In genomic region chr1:25415084-25415483, GRCm38 (mm10) we compare ENCODE assay signal across 26 mouse cellular contexts.
DNase-seq lines count a peak whose midpoint lies in the region; ATAC-seq and TF ChIP-seq lines count a peak whose summit lies in the region.
"Had no signal": no experiment of that assay in that cellular context is flagged by ENCODE, and none has a peak within 500 bp of the region (broad histone marks: within the 10 kb centered on the region; RNA-seq: fewer than 3 reads in every experiment).

No protein-coding gene starts in this region.

- no peaks in the 10 kb centered on the region for H3K4me1 ChIP-seq in forebrain, embryonic 14.5 days (ENCODE audit: control insufficient read depth, insufficient read depth, low read length)
- no peaks in the 10 kb centered on the region for H3K4me1 ChIP-seq in forebrain, embryonic 10.5 days
- no peaks in the 10 kb centered on the region for H3K4me1 ChIP-seq in hindbrain, postnatal 0 days (ENCODE audit: insufficient read depth, low read length)
- H3K4me1 ChIP-seq in hindbrain, embryonic 13.5 days (replicated peaks) = no peaks in the 10 kb centered on the region
- no peaks in the 10 kb centered on the region for H3K4me1 ChIP-seq in neural tube, embryonic 14.5 days (ENCODE audit: control insufficient read depth, insufficient read depth, low read length)
- H3K4me1 ChIP-seq: embryonic facial prominence, embryonic 10.5 days; embryonic facial prominence, embryonic 13.5 days; heart, embryonic 12.5 days; heart, embryonic 15.5 days; hindbrain, embryonic 10.5 days had no signal

- H3K27me3 ChIP-seq in forebrain, embryonic 14.5 days (replicated peaks; ENCODE audit: control insufficient read depth, insufficient read depth, low read length) = no peaks in the 10 kb centered on the region
- no peaks in the 10 kb centered on the region for H3K27me3 ChIP-seq in forebrain, embryonic 10.5 days (ENCODE audit: poor library complexity, severe bottlenecking)
- H3K27me3 ChIP-seq in hindbrain, postnatal 0 days (ENCODE audit: insufficient read depth, low read length) = no peaks in the 10 kb centered on the region
- no peaks in the 10 kb centered on the region for H3K27me3 ChIP-seq in hindbrain, embryonic 13.5 days
- H3K27me3 ChIP-seq in neural tube, embryonic 14.5 days (ENCODE audit: control insufficient read depth, insufficient read depth, low read length) = no peaks in the 10 kb centered on the region
- H3K27me3 ChIP-seq: embryonic facial prominence, embryonic 13.5 days; heart, embryonic 12.5 days; heart, embryonic 15.5 days; Patski had no signal

- H3K4me3 ChIP-seq in forebrain, embryonic 14.5 days (ENCODE audit: low read depth, low read length) = no peak overlapping the region
- no peak overlapping the region for H3K4me3 ChIP-seq in forebrain, embryonic 10.5 days
- H3K4me3 ChIP-seq in hindbrain, postnatal 0 days (ENCODE audit: low read length) = no peak overlapping the region
- no peak overlapping the region for H3K4me3 ChIP-seq in hindbrain, embryonic 13.5 days
- no peak overlapping the region for H3K4me3 ChIP-seq in neural tube, embryonic 14.5 days (ENCODE audit: low read depth, low read length)
- H3K4me3 ChIP-seq: embryonic facial prominence, embryonic 10.5 days; embryonic facial prominence, embryonic 13.5 days; erythroblast, embryonic 14.5 days; heart, embryonic 12.5 days; heart, embryonic 15.5 days; hindbrain, embryonic 10.5 days had no signal

- H3K4me2 ChIP-seq in forebrain, embryonic 14.5 days (ENCODE audit: low read length) = no peak overlapping the region
- H3K4me2 ChIP-seq in hindbrain, postnatal 0 days (ENCODE audit: low read depth, low read length) = no peak overlapping the region
- H3K4me2 ChIP-seq in hindbrain, embryonic 13.5 days = no peak overlapping the region
- H3K4me2 ChIP-seq in neural tube, embryonic 14.5 days (ENCODE audit: low read depth, low read length) = no peak overlapping the region
- H3K4me2 ChIP-seq: embryonic facial prominence, embryonic 13.5 days; heart, embryonic 12.5 days; heart, embryonic 15.5 days; hindbrain, embryonic 14.5 days had no signal

- H3K9ac ChIP-seq in forebrain, embryonic 14.5 days (ENCODE audit: low read length) = no peak overlapping the region
- no peak overlapping the region for H3K9ac ChIP-seq in hindbrain, postnatal 0 days (replicated peaks; ENCODE audit: low read length)
- no peak overlapping the region for H3K9ac ChIP-seq in hindbrain, embryonic 13.5 days
- H3K9ac ChIP-seq in neural tube, embryonic 14.5 days (replicated peaks; ENCODE audit: low read depth, low read length) = no peak overlapping the region
- H3K9ac ChIP-seq: embryonic facial prominence, embryonic 13.5 days; heart, embryonic 12.5 days; heart, embryonic 15.5 days; hindbrain, embryonic 14.5 days had no signal

- no peak for ATAC-seq in forebrain, embryonic 14.5 days
- no peak for ATAC-seq in hindbrain, postnatal 0 days
- ATAC-seq in hindbrain, embryonic 13.5 days (ENCODE audit: low FRiP score) = no peak
- peak; percentile 24; the same call in 1 of the 2 replicates for ATAC-seq in neural tube, embryonic 14.5 days (ENCODE audit: low read depth)
- ATAC-seq: Patski had no signal

- no peak overlapping the region for H3K27ac ChIP-seq in forebrain, embryonic 14.5 days (ENCODE audit: low read depth, low read length)
- H3K27ac ChIP-seq in forebrain, embryonic 10.5 days = no peak overlapping the region
- no peak overlapping the region for H3K27ac ChIP-seq in hindbrain, postnatal 0 days
- no peak overlapping the region for H3K27ac ChIP-seq in hindbrain, embryonic 13.5 days
- no peak overlapping the region for H3K27ac ChIP-seq in neural tube, embryonic 14.5 days (ENCODE audit: low read depth, low read length)
- H3K27ac ChIP-seq: embryonic facial prominence, embryonic 10.5 days; embryonic facial prominence, embryonic 13.5 days; heart, embryonic 15.5 days; hindbrain, embryonic 10.5 days; hindbrain, embryonic 14.5 days had no signal

- H3K36me3 ChIP-seq in forebrain, embryonic 14.5 days (ENCODE audit: control insufficient read depth, insufficient read depth, low read length) = no peaks in the 10 kb centered on the region
- H3K36me3 ChIP-seq in forebrain, embryonic 10.5 days (replicated peaks) = no peaks in the 10 kb centered on the region
- no peaks in the 10 kb centered on the region for H3K36me3 ChIP-seq in hindbrain, postnatal 0 days (ENCODE audit: insufficient read depth, low read length)
- H3K36me3 ChIP-seq in hindbrain, embryonic 13.5 days = no peaks in the 10 kb centered on the region
- no peaks in the 10 kb centered on the region for H3K36me3 ChIP-seq in neural tube, embryonic 14.5 days (ENCODE audit: control insufficient read depth, insufficient read depth, low read length)
- H3K36me3 ChIP-seq: embryonic facial prominence, embryonic 10.5 days; embryonic facial prominence, embryonic 13.5 days; heart, embryonic 12.5 days; heart, embryonic 15.5 days; hindbrain, embryonic 10.5 days had no signal

- no peak for TF ChIP-seq CTCF in hindbrain, postnatal 0 days (IDR thresholded peaks at IDR 0.05; ENCODE audit: low read depth)

- no peaks in the 10 kb centered on the region for H3K9me3 ChIP-seq in forebrain, embryonic 14.5 days (replicated peaks; ENCODE audit: control insufficient read depth, low read length)
- peaks cover 4% of the 10 kb centered on the region; the same call in 1 of the 2 replicates for H3K9me3 ChIP-seq in forebrain, embryonic 10.5 days
- no peaks in the 10 kb centered on the region for H3K9me3 ChIP-seq in hindbrain, postnatal 0 days (ENCODE audit: low read length)
- H3K9me3 ChIP-seq in hindbrain, embryonic 13.5 days = no peaks in the 10 kb centered on the region
- H3K9me3 ChIP-seq in neural tube, embryonic 14.5 days (ENCODE audit: control insufficient read depth, low read length) = no peaks in the 10 kb centered on the region
- H3K9me3 ChIP-seq: embryonic facial prominence, embryonic 10.5 days; embryonic facial prominence, embryonic 13.5 days; heart, embryonic 15.5 days had no signal

- 49% methylated on average over 2 of the region's 2 CpGs for WGBS in forebrain, embryonic 14.5 days
- 85% methylated on average over 2 of the region's 2 CpGs for WGBS in forebrain, embryonic 10.5 days
- WGBS in hindbrain, postnatal 0 days = 61% methylated on average over 2 of the region's 2 CpGs
- 53% methylated on average over 2 of the region's 2 CpGs for WGBS in hindbrain, embryonic 13.5 days
- 37% methylated on average over 2 of the region's 2 CpGs for WGBS in neural tube, embryonic 14.5 days

- DNase-seq in forebrain, embryonic 14.5 days (ENCODE audit: low spot score) = peak; percentile 49
- DNase-seq in forebrain, embryonic 10.5 days (ENCODE audit: extremely low spot score, low spot score) = no peak
- peak; percentile 37 for DNase-seq in hindbrain, postnatal 0 days (ENCODE audit: low spot score)
- no peak for DNase-seq in neural tube, embryonic 10.5 days (ENCODE audit: extremely low spot score, low spot score)
- DNase-seq in thymus, postnatal 36 days = no peak
- DNase-seq: adrenal gland, postnatal 10 days; adrenal gland, postnatal 36 days; cerebellum, adult 11-12 months; cerebellum, adult 8-10 months; cerebellum, postnatal 10 days; cerebellum, postnatal 36 days; embryo, embryonic 11 days; gastrocnemius, postnatal 25 days; heart, adult 18-20 months; heart, postnatal 10 days; heart, postnatal 36 days had no signal

Comparison
In these comparisons a context has a peak if more than half of its experiments do, and no peak if none do; other contexts are left out.
1. DNase-seq: peak in forebrain, embryonic 14.5 days (single experiment) and hindbrain, postnatal 0 days (single experiment); none in forebrain, embryonic 10.5 days (single experiment), neural tube, embryonic 10.5 days (single experiment) and thymus, postnatal 36 days (0 of 2).